Mouse (Mus musculus): Measurements from ENCODE around the gene Nxt1. TPM values are rescaled to one million over a fixed set of nuclear protein-coding genes. Genes with fewer than 3 reads are reported as not detected.

The Nxt1 gene
- total and polyA plus RNA-seq, 3 experiments, result 68.2 to 125 (median 80.6) TPM

- TF ChIP-seq JUN (IDR thresholded peaks at IDR 0.05; ENCODE audit: insufficient read depth, low read depth, low read length), result no peak
These were observed at the start of gene Nxt1 (continued) for GRCm38 (mm10) chr2:148672199-148673096.

- dilution Hi-C loops (cut with MboI; ENCODE audit: extremely low pct_ligation_motif_present, extremely low pct_unique_long_range_greater_than_20kb, low sequenced_read_pairs) (no loop called here), in situ Hi-C loops (cut with MboI; ENCODE audit: low pct_ligation_motif_present, low pct_unique_long_range_greater_than_20kb, low sequenced_read_pairs) (loop anchor here (5.0 kb wide), 1 partner anchor 36 kb away; no protein-coding TSS in a partner anchor)
- no peaks in the 10 kb centered on the region for H3K27me3 ChIP-seq (replicated peaks)
- H3K36me3 ChIP-seq (replicated peaks in 1 of 2; ENCODE audit: control insufficient read depth in 1 of 2, insufficient read depth in 1 of 2, low read length in 1 of 2), result no peaks in the 10 kb centered on the region
- H3K4me2 ChIP-seq (ENCODE audit: insufficient read depth, low read depth, poor library complexity, severe bottlenecking), result peak overlapping the region; percentile 94
- DNase-seq (ENCODE audit: extremely low read depth), result peak; percentile 28
- H3K9me3 ChIP-seq (replicated peaks; ENCODE audit: low read length), result no peaks in the 10 kb centered on the region
- H3K79me2 ChIP-seq (replicated peaks; ENCODE audit: control insufficient read depth, extremely low read depth, insufficient read depth, poor library complexity, severe bottlenecking), result no peaks in the 10 kb centered on the region
- no peak overlapping the region for H3K27ac ChIP-seq (ENCODE audit: insufficient read depth, low read depth)
- H3K9ac ChIP-seq (ENCODE audit: insufficient read depth, low read depth), result peak overlapping the region; percentile 39
- no peak overlapping the region for H3K4me3 ChIP-seq (replicated peaks in 1 of 3; ENCODE audit: low read depth in 2 of 3, low read length in 2 of 3, poor library complexity in 1 of 3)
- TF ChIP-seq ZKSCAN1 (IDR thresholded peaks at IDR 0.05; ENCODE audit: borderline replicate concordance, low read depth, low read length) (no peak), TBP (conservative IDR thresholded peaks at IDR 0.05; ENCODE audit: low read depth, low read length) (no peak), MEF2A (IDR thresholded peaks at IDR 0.05; ENCODE audit: borderline replicate concordance, low read depth, low read length) (0 out of 2 replicates have a peak, but pooled peaks have one; percentile 17), IRF4 (IDR thresholded peaks at IDR 0.05; ENCODE audit: low read depth, low read length) (peak; percentile 76), POLR2AphosphoS2 (IDR thresholded peaks at IDR 0.05; ENCODE audit: low read depth, low read length) (no peak), BHLHE40 (IDR thresholded peaks at IDR 0.05; ENCODE audit: low read depth, low read length) (peak; percentile 16; the same call in 1 of the 2 replicates), E2F4 (IDR thresholded peaks at IDR 0.05; ENCODE audit: insufficient replicate concordance, low read depth, low read length) (no peak), USF2 (conservative IDR thresholded peaks at IDR 0.05; ENCODE audit: low read depth, low read length) (no peak), MAZ (IDR thresholded peaks at IDR 0.05; ENCODE audit: low read depth, low read length) (peak; percentile 66; the same call in 1 of the 2 replicates), ETS1 (conservative IDR thresholded peaks at IDR 0.05; ENCODE audit: low read depth, low read length) (peak; percentile 42), TCF12 (IDR thresholded peaks at IDR 0.05; ENCODE audit: low read depth, low read length) (peak; percentile 28; the same call in 1 of the 2 replicates), JUND (conservative IDR thresholded peaks at IDR 0.05; ENCODE audit: low read depth, low read length) (0 out of 2 replicates have a peak, but pooled peaks have one; percentile 23), SIN3A (IDR thresholded peaks at IDR 0.05; ENCODE audit: low read length) (0 out of 2 replicates have a peak, but pooled peaks have one; percentile 24), ELF1 (IDR thresholded peaks at IDR 0.05; ENCODE audit: low read depth, low read length) (no peak), EP300 (IDR thresholded peaks at IDR 0.05; ENCODE audit: low read length) (peak; percentile 72), GABPA (IDR thresholded peaks at IDR 0.05; ENCODE audit: insufficient replicate concordance, low read depth, low read length) (no peak)
- peaks cover 4 to 29% of the 10 kb centered on the region in 2 experiments; a peak in 3 of 4 replicates for H3K4me1 ChIP-seq (ENCODE audit: control insufficient read depth in 1 of 2, insufficient read depth in 2 of 2)
These were observed 49.3 kb upstream of the Nxt1 start for GRCm38 (mm10) chr2:148623067-148623466.

Data from CH12.LX (cell line).